Mouse (Mus musculus): ENCODE results near the gene Zdhhc21. TPM values are rescaled to one million over a fixed set of nuclear protein-coding genes. Genes with fewer than 3 reads are reported as not detected.

Gene Zdhhc21
- polyA plus RNA-seq, 1 experiment from 2014 or later, result 22.1 TPM

- H3K36me3 ChIP-seq (replicated peaks), result no peaks in the 10 kb centered on the region
- H3K9ac ChIP-seq, result no peak overlapping the region
- no peak overlapping the region for H3K27ac ChIP-seq
- H3K4me3 ChIP-seq (replicated peaks), result no peak overlapping the region
- no peak for ATAC-seq (ENCODE audit: low FRiP score)
- H3K4me2 ChIP-seq, result no peak overlapping the region
- 84% methylated on average over 6 of the region's 6 CpGs for WGBS
- H3K4me1 ChIP-seq, result no peaks in the 10 kb centered on the region
- H3K9me3 ChIP-seq, result no peaks in the 10 kb centered on the region
- H3K27me3 ChIP-seq, result peaks cover 16% of the 10 kb centered on the region
Observed at GRCm38 (mm10) chr4:82879152-82879551, 19.4 kb upstream of the Zdhhc21 start.

- Histone ChIP-seq H3K4me3 (replicated peaks) (no peak overlapping the region), H3K4me1 (peaks cover 9% of the 10 kb centered on the region), H3K27ac (no peak overlapping the region), H3K4me2 (no peak overlapping the region), H3K9ac (no peak overlapping the region), H3K9me3 (no peaks in the 10 kb centered on the region), H3K27me3 (no peaks in the 10 kb centered on the region), H3K36me3 (replicated peaks) (no peaks in the 10 kb centered on the region)
- ATAC-seq (ENCODE audit: low FRiP score), result no peak
- WGBS, result 90% methylated on average over 2 of the region's 2 CpGs
Observed at GRCm38 (mm10) chr4:82876656-82877055, 16.9 kb upstream of the Zdhhc21 start.

- Histone ChIP-seq H3K27ac (no peak overlapping the region), H3K9me3 (no peaks in the 10 kb centered on the region), H3K4me1 (peaks cover 9% of the 10 kb centered on the region), H3K36me3 (replicated peaks) (no peaks in the 10 kb centered on the region), H3K4me3 (replicated peaks) (no peak overlapping the region), H3K9ac (no peak overlapping the region), H3K4me2 (no peak overlapping the region), H3K27me3 (no peaks in the 10 kb centered on the region)
- ATAC-seq (ENCODE audit: low FRiP score), result no peak
- WGBS, result 83% methylated on average over 4 of the region's 4 CpGs
Observed at GRCm38 (mm10) chr4:82875532-82875931, 15.8 kb upstream of the Zdhhc21 start.

GRCm38 (mm10) chr4:82874791-82875190, 15.0 kb upstream of the Zdhhc21 start:
- Histone ChIP-seq H3K9ac (no peak overlapping the region), H3K9me3 (no peaks in the 10 kb centered on the region), H3K4me1 (peaks cover 9% of the 10 kb centered on the region), H3K4me2 (no peak overlapping the region), H3K27me3 (no peaks in the 10 kb centered on the region), H3K36me3 (replicated peaks) (no peaks in the 10 kb centered on the region), H3K27ac (no peak overlapping the region), H3K4me3 (replicated peaks) (no peak overlapping the region)
- 66% methylated on average over 4 of the region's 4 CpGs for WGBS
- no peak for ATAC-seq (ENCODE audit: low FRiP score)

GRCm38 (mm10) chr4:82872548-82872947, 12.8 kb upstream of the Zdhhc21 start:
- Histone ChIP-seq H3K27ac (no peak overlapping the region), H3K9ac (no peak overlapping the region), H3K36me3 (replicated peaks) (no peaks in the 10 kb centered on the region), H3K27me3 (no peaks in the 10 kb centered on the region), H3K4me3 (replicated peaks) (no peak overlapping the region), H3K4me2 (no peak overlapping the region), H3K4me1 (peaks cover 9% of the 10 kb centered on the region), H3K9me3 (no peaks in the 10 kb centered on the region)
- 81% methylated on average over 4 of the region's 4 CpGs for WGBS
- ATAC-seq (ENCODE audit: low FRiP score), result no peak

GRCm38 (mm10) chr4:82872121-82872520, 12.4 kb upstream of the Zdhhc21 start:
- no peaks in the 10 kb centered on the region for H3K27me3 ChIP-seq
- 33% methylated on average over 6 of the region's 6 CpGs for WGBS
- H3K9ac ChIP-seq, result no peak overlapping the region
- H3K9me3 ChIP-seq, result no peaks in the 10 kb centered on the region
- H3K4me2 ChIP-seq, result no peak overlapping the region
- H3K27ac ChIP-seq, result no peak overlapping the region
- no peak for ATAC-seq (ENCODE audit: low FRiP score)
- H3K36me3 ChIP-seq (replicated peaks), result no peaks in the 10 kb centered on the region
- peaks cover 9% of the 10 kb centered on the region for H3K4me1 ChIP-seq
- H3K4me3 ChIP-seq (replicated peaks), result no peak overlapping the region

GRCm38 (mm10) chr4:82870931-82871330, 11.2 kb upstream of the Zdhhc21 start:
- WGBS, result 90% methylated on average over 6 of the region's 6 CpGs
- ATAC-seq (ENCODE audit: low FRiP score), result no peak

GRCm38 (mm10) chr4:82867731-82868445, 8.1 kb upstream of the Zdhhc21 start:
- no peak overlapping the region for H3K4me3 ChIP-seq (replicated peaks)

More at GRCm38 (mm10) chr4:82870931-82871330, 11.2 kb upstream of the Zdhhc21 start:
- H3K4me1 ChIP-seq, result peaks cover 9% of the 10 kb centered on the region
- H3K36me3 ChIP-seq (replicated peaks), result no peaks in the 10 kb centered on the region
- no peak overlapping the region for H3K9ac ChIP-seq
- no peaks in the 10 kb centered on the region for H3K27me3 ChIP-seq
- no peak overlapping the region for H3K4me3 ChIP-seq (replicated peaks)
- no peaks in the 10 kb centered on the region for H3K9me3 ChIP-seq
- no peak overlapping the region for H3K27ac ChIP-seq
- no peak overlapping the region for H3K4me2 ChIP-seq

GRCm38 (mm10) chr4:82867111-82867510, 7.4 kb upstream of the Zdhhc21 start:
- 31% methylated on average over 4 of the region's 4 CpGs for WGBS
- Histone ChIP-seq H3K9ac (no peak overlapping the region), H3K36me3 (replicated peaks) (no peaks in the 10 kb centered on the region), H3K27ac (no peak overlapping the region), H3K4me2 (no peak overlapping the region), H3K27me3 (no peaks in the 10 kb centered on the region), H3K4me1 (peaks cover 1% of the 10 kb centered on the region), H3K4me3 (replicated peaks) (no peak overlapping the region), H3K9me3 (no peaks in the 10 kb centered on the region)
- ATAC-seq (ENCODE audit: low FRiP score), result no peak

More at GRCm38 (mm10) chr4:82867731-82868445, 8.1 kb upstream of the Zdhhc21 start:
- Histone ChIP-seq H3K9me3 (no peaks in the 10 kb centered on the region), H3K9ac (no peak overlapping the region), H3K27ac (no peak overlapping the region), H3K4me2 (no peak overlapping the region), H3K4me1 (peaks cover 9% of the 10 kb centered on the region), H3K27me3 (no peaks in the 10 kb centered on the region), H3K36me3 (replicated peaks) (no peaks in the 10 kb centered on the region)
- WGBS, result 87% methylated on average over 5 of the region's 5 CpGs
- no peak for ATAC-seq (ENCODE audit: low FRiP score)

GRCm38 (mm10) chr4:82864974-82865699, 5.4 kb upstream of the Zdhhc21 start:
- Histone ChIP-seq H3K4me1 (no peaks in the 10 kb centered on the region; the same call in 1 of the 2 replicates), H3K4me2 (no peak overlapping the region), H3K9me3 (no peaks in the 10 kb centered on the region), H3K27me3 (no peaks in the 10 kb centered on the region), H3K4me3 (replicated peaks) (no peak overlapping the region), H3K36me3 (replicated peaks) (no peaks in the 10 kb centered on the region), H3K9ac (no peak overlapping the region), H3K27ac (no peak overlapping the region)
- ATAC-seq (ENCODE audit: low FRiP score), result no peak
- 78% methylated on average over 8 of the region's 8 CpGs for WGBS

GRCm38 (mm10) chr4:82863316-82863715, 3.6 kb upstream of the Zdhhc21 start:
- Histone ChIP-seq H3K9ac (no peak overlapping the region), H3K27me3 (no peaks in the 10 kb centered on the region)

GRCm38 (mm10) chr4:82861451-82861850, 1.7 kb upstream of the Zdhhc21 start:
- H3K9me3 ChIP-seq, result no peaks in the 10 kb centered on the region
- H3K4me2 ChIP-seq, result no peak overlapping the region
- no peak for ATAC-seq (ENCODE audit: low FRiP score)
- no peaks in the 10 kb centered on the region for H3K27me3 ChIP-seq
- no peaks in the 10 kb centered on the region for H3K36me3 ChIP-seq (replicated peaks)
- WGBS, result 96% methylated on average over 2 of the region's 2 CpGs
- no peak overlapping the region for H3K9ac ChIP-seq
- no peak overlapping the region for H3K27ac ChIP-seq
- no peak overlapping the region for H3K4me3 ChIP-seq (replicated peaks)
- peaks cover 10% of the 10 kb centered on the region for H3K4me1 ChIP-seq

More at GRCm38 (mm10) chr4:82863316-82863715, 3.6 kb upstream of the Zdhhc21 start:
- no peak for ATAC-seq (ENCODE audit: low FRiP score)
- H3K9me3 ChIP-seq, result no peaks in the 10 kb centered on the region
- H3K4me1 ChIP-seq, result peaks cover 5% of the 10 kb centered on the region
- H3K36me3 ChIP-seq (replicated peaks), result no peaks in the 10 kb centered on the region
- no peak overlapping the region for H3K4me2 ChIP-seq
- 78% methylated on average over 8 of the region's 8 CpGs for WGBS
- H3K27ac ChIP-seq, result no peak overlapping the region
- no peak overlapping the region for H3K4me3 ChIP-seq (replicated peaks)

GRCm38 (mm10) chr4:82860566-82860965, 808 bp upstream of the Zdhhc21 start:
- Histone ChIP-seq H3K4me1 (peaks cover 10% of the 10 kb centered on the region), H3K27me3 (no peaks in the 10 kb centered on the region), H3K4me3 (replicated peaks) (no peak overlapping the region), H3K9me3 (no peaks in the 10 kb centered on the region), H3K36me3 (replicated peaks) (no peaks in the 10 kb centered on the region), H3K4me2 (no peak overlapping the region), H3K27ac (no peak overlapping the region), H3K9ac (no peak overlapping the region)
- no peak for ATAC-seq (ENCODE audit: low FRiP score)
- 37% methylated on average over 3 of the region's 3 CpGs for WGBS

Data from forebrain, embryonic 12.5 days (tissue).